Mouse (Mus musculus): ENCODE data around the gene St6galnac1.

GRCm38 (mm10) chr11:116810528-116810927, 35.2 kb upstream of the St6galnac1 start:
- no peak for TF ChIP-seq CTCF (IDR thresholded peaks at IDR 0.05)
- TF ChIP-seq EP300 (IDR thresholded peaks at IDR 0.05; ENCODE audit: insufficient read depth, low read depth, low read length) = no peak
